In genomic region chr14:73385720-73386374, GRCm38 (mm10) we compare ENCODE assay signal across 8 mouse cellular contexts. TPM values are rescaled to one million over a fixed set of nuclear protein-coding genes. Genes with fewer than 3 reads are reported as not detected.
DNase-seq lines count a peak whose midpoint lies in the region; ATAC-seq lines count a peak whose summit lies in the region.

No protein-coding gene starts in this region.

- H3K4me1 ChIP-seq in kidney, embryonic 16.5 days (ENCODE audit: insufficient read depth, low read length): peaks cover 54% of the 10 kb centered on the region
- H3K4me1 ChIP-seq in embryonic facial prominence, embryonic 12.5 days: peaks cover 18% of the 10 kb centered on the region
- peaks cover 27% of the 10 kb centered on the region for H3K4me1 ChIP-seq in hindbrain, embryonic 16.5 days (ENCODE audit: control insufficient read depth, insufficient read depth, low read depth, low read length)
- H3K4me1 ChIP-seq in midbrain, embryonic 16.5 days (ENCODE audit: control insufficient read depth, insufficient read depth, low read length): peaks cover 29% of the 10 kb centered on the region

- no peaks in the 10 kb centered on the region for H3K36me3 ChIP-seq in kidney, embryonic 16.5 days (ENCODE audit: insufficient read depth, low read length)
- no peaks in the 10 kb centered on the region for H3K36me3 ChIP-seq in embryonic facial prominence, embryonic 12.5 days
- H3K36me3 ChIP-seq in hindbrain, embryonic 16.5 days (ENCODE audit: control insufficient read depth, insufficient read depth, low read length): no peaks in the 10 kb centered on the region
- no peaks in the 10 kb centered on the region for H3K36me3 ChIP-seq in midbrain, embryonic 16.5 days (ENCODE audit: control insufficient read depth, insufficient read depth, low read length)

- no peaks in the 10 kb centered on the region for H3K27me3 ChIP-seq in kidney, embryonic 16.5 days (ENCODE audit: insufficient read depth, low read length)
- H3K27me3 ChIP-seq in embryonic facial prominence, embryonic 12.5 days: no peaks in the 10 kb centered on the region
- H3K27me3 ChIP-seq in hindbrain, embryonic 16.5 days (replicated peaks; ENCODE audit: control insufficient read depth, insufficient read depth, low read length): no peaks in the 10 kb centered on the region
- no peaks in the 10 kb centered on the region for H3K27me3 ChIP-seq in midbrain, embryonic 16.5 days (ENCODE audit: control insufficient read depth, insufficient read depth, low read depth, low read length)

- H3K9ac ChIP-seq in kidney, embryonic 16.5 days (replicated peaks; ENCODE audit: low read length): peak overlapping the region; percentile 97
- no peak overlapping the region for H3K9ac ChIP-seq in embryonic facial prominence, embryonic 12.5 days
- H3K9ac ChIP-seq in hindbrain, embryonic 16.5 days (ENCODE audit: low read depth, low read length): peak overlapping the region; percentile 100; the same call in 1 of the 2 replicates
- peak overlapping the region; percentile 99 for H3K9ac ChIP-seq in midbrain, embryonic 16.5 days (ENCODE audit: low read depth, low read length)

- peak overlapping the region; percentile 75 for H3K4me2 ChIP-seq in kidney, embryonic 16.5 days (replicated peaks; ENCODE audit: low read depth, low read length)
- peak overlapping the region; percentile 59 for H3K4me2 ChIP-seq in embryonic facial prominence, embryonic 12.5 days (replicated peaks)
- H3K4me2 ChIP-seq in hindbrain, embryonic 16.5 days (ENCODE audit: low read length): peak overlapping the region; percentile 66
- peak overlapping the region; percentile 65 for H3K4me2 ChIP-seq in midbrain, embryonic 16.5 days (ENCODE audit: low read length)

- peak overlapping the region; percentile 97 for H3K4me3 ChIP-seq in kidney, embryonic 16.5 days (ENCODE audit: low read length)
- H3K4me3 ChIP-seq in embryonic facial prominence, embryonic 12.5 days: peak overlapping the region; percentile 94; the same call in 1 of the 2 replicates
- H3K4me3 ChIP-seq in hindbrain, embryonic 16.5 days (ENCODE audit: low read length): peak overlapping the region; percentile 100
- peak overlapping the region; percentile 97 for H3K4me3 ChIP-seq in midbrain, embryonic 16.5 days (ENCODE audit: low read depth, low read length)

- peak overlapping the region; percentile 98 for H3K27ac ChIP-seq in kidney, embryonic 16.5 days (ENCODE audit: low read length)
- H3K27ac ChIP-seq in embryonic facial prominence, embryonic 12.5 days: peak overlapping the region; percentile 96
- peak overlapping the region; percentile 98; the same call in 1 of the 2 replicates for H3K27ac ChIP-seq in hindbrain, embryonic 16.5 days (ENCODE audit: low read depth, low read length)
- H3K27ac ChIP-seq in midbrain, embryonic 16.5 days (ENCODE audit: low read length): peak overlapping the region; percentile 95

- peak; percentile 40; the same call in 1 of the 2 replicates for ATAC-seq in kidney, embryonic 16.5 days (ENCODE audit: low FRiP score, low TSS enrichment)
- no peak for ATAC-seq in embryonic facial prominence, embryonic 12.5 days (ENCODE audit: insufficient number of reproducible peaks, insufficient read depth, low FRiP score, low TSS enrichment)
- no peak for ATAC-seq in hindbrain, embryonic 16.5 days
- ATAC-seq in midbrain, embryonic 16.5 days: peak; percentile 14; the same call in 1 of the 2 replicates

- no peaks in the 10 kb centered on the region for H3K9me3 ChIP-seq in kidney, embryonic 16.5 days (ENCODE audit: low read length)
- no peaks in the 10 kb centered on the region for H3K9me3 ChIP-seq in embryonic facial prominence, embryonic 12.5 days
- no peaks in the 10 kb centered on the region for H3K9me3 ChIP-seq in hindbrain, embryonic 16.5 days (ENCODE audit: control insufficient read depth, low read length)
- H3K9me3 ChIP-seq in midbrain, embryonic 16.5 days (replicated peaks; ENCODE audit: control insufficient read depth, low read length, poor library complexity, severe bottlenecking): no peaks in the 10 kb centered on the region

- WGBS in kidney, embryonic 16.5 days: 81% methylated on average over 2 of the region's 2 CpGs
- 81% methylated on average over 2 of the region's 2 CpGs for WGBS in embryonic facial prominence, embryonic 12.5 days
- 81% methylated on average over 2 of the region's 2 CpGs for WGBS in hindbrain, embryonic 16.5 days
- WGBS in midbrain, embryonic 16.5 days: 84% methylated on average over 2 of the region's 2 CpGs

- intact Hi-C loops in left cerebral cortex, postnatal 25 days (cut with DNase I): loop anchor here (1.0 to 5.0 kb wide), 2 partner anchors 59 to 88 kb away; partner anchors contain the start of gene Rb1

- no peak for DNase-seq in kidney, adult 8-10 months
- DNase-seq in layer of hippocampus, adult 11-12 months (ENCODE audit: low spot score): no peak
- DNase-seq in left cerebral cortex, postnatal 25 days (ENCODE audit: low spot score in 2 of 2): no peak
- DNase-seq in ovary, postnatal 10 days (ENCODE audit: low spot score): no peak

RNA-seq across cellular contexts. Expression of gene Itm2b, which starts 0.8 kb away (rescaled TPM):
- 1,091 and 1,137 TPM in 2 replicates for polyA plus RNA-seq in kidney, embryonic 16.5 days (2015; fragmentation: Nextera tagmentation; extraction: Ambion mirVana)
- 464 and 478 TPM in 2 replicates for polyA plus RNA-seq in embryonic facial prominence, embryonic 12.5 days (2016; fragmentation: Nextera tagmentation; extraction: Ambion mirVana)
- polyA plus RNA-seq in hindbrain, embryonic 16.5 days (2015; fragmentation: Nextera tagmentation; extraction: Ambion mirVana): 786 and 849 TPM in 2 replicates
- 627 and 698 TPM in 2 replicates for polyA plus RNA-seq in midbrain, embryonic 16.5 days (2015; fragmentation: Nextera tagmentation; extraction: Ambion mirVana)
- 100 to 1,000 TPM; 746 to 815 TPM for total RNA-seq in left cerebral cortex, postnatal 25 days (2021)

Comparison
In these comparisons a context has a peak if more than half of its experiments do, and no peak if none do; other contexts are left out.
1. ATAC-seq: peak in kidney, embryonic 16.5 days (single experiment) and midbrain, embryonic 16.5 days (single experiment); none in embryonic facial prominence, embryonic 12.5 days (single experiment) and hindbrain, embryonic 16.5 days (single experiment).
2. Peak in every context shown above with its lines, with median percentiles within 50 percentile points of each other: H3K27ac ChIP-seq, H3K4me2 ChIP-seq and H3K4me3 ChIP-seq.